Mouse (Mus musculus): ENCODE measurements around the gene Itpka. TPM values are rescaled to one million over a fixed set of nuclear protein-coding genes. Genes with fewer than 3 reads are reported as not detected.

Itpka gene
- polyA plus RNA-seq, 1 experiment, result 1.6 TPM

- Histone ChIP-seq H3K27ac (ENCODE audit: insufficient read depth, low read length) (no peak overlapping the region), H3K9me3 (replicated peaks; ENCODE audit: control insufficient read depth, insufficient read depth, low read length, poor library complexity, severe bottlenecking) (no peaks in the 10 kb centered on the region)
Observed at GRCm38 (mm10) chr2:119758101-119758843, 16.1 kb downstream of the Itpka start.

GRCm38 (mm10) chr2:119758844-119759835 is 17.0 kb downstream of the Itpka start:
- Histone ChIP-seq H3K27ac (ENCODE audit: insufficient read depth, low read length) (no peak overlapping the region), H3K4me3 (ENCODE audit: low read depth, low read length) (peak overlapping the region; percentile 79), H3K9me3 (replicated peaks; ENCODE audit: control insufficient read depth, insufficient read depth, low read length, poor library complexity, severe bottlenecking) (no peaks in the 10 kb centered on the region), H3K4me1 (ENCODE audit: control insufficient read depth, insufficient read depth, low read length) (no peaks in the 10 kb centered on the region), H3K27me3 (ENCODE audit: control insufficient read depth, insufficient read depth, low read length, poor library complexity, severe bottlenecking) (peaks cover 13% of the 10 kb centered on the region), H3K9ac (ENCODE audit: low read depth, poor library complexity, severe bottlenecking) (peak overlapping the region; percentile 84), H3K36me3 (ENCODE audit: control insufficient read depth, insufficient read depth, low read length, poor library complexity, severe bottlenecking) (peaks cover 8% of the 10 kb centered on the region; the same call in 1 of the 2 replicates)
- TF ChIP-seq CTCF (IDR thresholded peaks at IDR 0.05; ENCODE audit: low read depth, low read length) (no peak), EP300 (IDR thresholded peaks at IDR 0.05; ENCODE audit: insufficient read depth, low read depth, low read length) (no peak), POLR2A (IDR thresholded peaks at IDR 0.05; ENCODE audit: insufficient read depth, low read length) (no peak)

More at GRCm38 (mm10) chr2:119758101-119758843, 16.1 kb downstream of the Itpka start:
- H3K4me3 ChIP-seq (ENCODE audit: low read depth, low read length), result peak overlapping the region; percentile 79
- no peak for TF ChIP-seq CTCF (IDR thresholded peaks at IDR 0.05; ENCODE audit: low read depth, low read length)
- no peak for TF ChIP-seq EP300 (IDR thresholded peaks at IDR 0.05; ENCODE audit: insufficient read depth, low read depth, low read length)
- TF ChIP-seq POLR2A (IDR thresholded peaks at IDR 0.05; ENCODE audit: insufficient read depth, low read length), result no peak
- no peaks in the 10 kb centered on the region; the same call in 1 of the 2 replicates for H3K36me3 ChIP-seq (ENCODE audit: control insufficient read depth, insufficient read depth, low read length, poor library complexity, severe bottlenecking)
- H3K9ac ChIP-seq (ENCODE audit: low read depth, poor library complexity, severe bottlenecking), result peak overlapping the region; percentile 84
- peaks cover 13% of the 10 kb centered on the region for H3K27me3 ChIP-seq (ENCODE audit: control insufficient read depth, insufficient read depth, low read length, poor library complexity, severe bottlenecking)
- no peaks in the 10 kb centered on the region for H3K4me1 ChIP-seq (ENCODE audit: control insufficient read depth, insufficient read depth, low read length)

GRCm38 (mm10) chr2:119760251-119760650 is 18.1 kb downstream of the Itpka start, which contains the start of gene Ltk:
Gene Ltk (minus strand): TSS chr2:119760431.
- H3K9me3 ChIP-seq (replicated peaks; ENCODE audit: control insufficient read depth, insufficient read depth, low read length, poor library complexity, severe bottlenecking), result no peaks in the 10 kb centered on the region
- no peak within 1 kb of the TSS for H3K27ac ChIP-seq (ENCODE audit: insufficient read depth, low read length)
- no peak for TF ChIP-seq CTCF (IDR thresholded peaks at IDR 0.05; ENCODE audit: low read depth, low read length)
- no peak for TF ChIP-seq EP300 (IDR thresholded peaks at IDR 0.05; ENCODE audit: insufficient read depth, low read depth, low read length)
- no peak for TF ChIP-seq POLR2A (IDR thresholded peaks at IDR 0.05; ENCODE audit: insufficient read depth, low read length)
- H3K36me3 ChIP-seq (ENCODE audit: control insufficient read depth, insufficient read depth, low read length, poor library complexity, severe bottlenecking), result peaks cover 11% of the 10 kb centered on the region; the same call in 1 of the 2 replicates
- H3K27me3 ChIP-seq (ENCODE audit: control insufficient read depth, insufficient read depth, low read length, poor library complexity, severe bottlenecking), result peaks cover 13% of the 10 kb centered on the region
- no peak within 1 kb of the TSS for H3K9ac ChIP-seq (ENCODE audit: low read depth, poor library complexity, severe bottlenecking)
- H3K4me1 ChIP-seq (ENCODE audit: control insufficient read depth, insufficient read depth, low read length), result no peaks in the 10 kb centered on the region
- peak within 1 kb of the TSS; percentile 79 for H3K4me3 ChIP-seq (ENCODE audit: low read depth, low read length)

- H3K36me3 ChIP-seq (ENCODE audit: control insufficient read depth, insufficient read depth, low read length, poor library complexity, severe bottlenecking), result peaks cover 15% of the 10 kb centered on the region
- H3K4me1 ChIP-seq (ENCODE audit: control insufficient read depth, insufficient read depth, low read length), result no peaks in the 10 kb centered on the region
- peaks cover 13% of the 10 kb centered on the region for H3K27me3 ChIP-seq (ENCODE audit: control insufficient read depth, insufficient read depth, low read length, poor library complexity, severe bottlenecking)
- no peaks in the 10 kb centered on the region for H3K9me3 ChIP-seq (replicated peaks; ENCODE audit: control insufficient read depth, insufficient read depth, low read length, poor library complexity, severe bottlenecking)
- H3K9ac ChIP-seq (ENCODE audit: low read depth, poor library complexity, severe bottlenecking), result no peak overlapping the region
- no peak overlapping the region for H3K27ac ChIP-seq (ENCODE audit: insufficient read depth, low read length)
- TF ChIP-seq CTCF (IDR thresholded peaks at IDR 0.05; ENCODE audit: low read depth, low read length) (no peak), POLR2A (IDR thresholded peaks at IDR 0.05; ENCODE audit: insufficient read depth, low read length) (no peak), EP300 (IDR thresholded peaks at IDR 0.05; ENCODE audit: insufficient read depth, low read depth, low read length) (no peak)
- no peak overlapping the region for H3K4me3 ChIP-seq (ENCODE audit: low read depth, low read length)
Observed at GRCm38 (mm10) chr2:119762276-119762675, 20.1 kb downstream of the Itpka start.

GRCm38 (mm10) chr2:119763924-119764323 is 21.8 kb downstream of the Itpka start:
- TF ChIP-seq EP300 (IDR thresholded peaks at IDR 0.05; ENCODE audit: insufficient read depth, low read depth, low read length), result no peak
- no peak for TF ChIP-seq POLR2A (IDR thresholded peaks at IDR 0.05; ENCODE audit: insufficient read depth, low read length)
- no peak for TF ChIP-seq CTCF (IDR thresholded peaks at IDR 0.05; ENCODE audit: low read depth, low read length)
- H3K36me3 ChIP-seq (ENCODE audit: control insufficient read depth, insufficient read depth, low read length, poor library complexity, severe bottlenecking), result peaks cover 22% of the 10 kb centered on the region

More at GRCm38 (mm10) chr2:119763924-119764323, 21.8 kb downstream of the Itpka start:
- H3K27ac ChIP-seq (ENCODE audit: insufficient read depth, low read length), result no peak overlapping the region
- no peaks in the 10 kb centered on the region for H3K9me3 ChIP-seq (replicated peaks; ENCODE audit: control insufficient read depth, insufficient read depth, low read length, poor library complexity, severe bottlenecking)
- H3K4me3 ChIP-seq (ENCODE audit: low read depth, low read length), result no peak overlapping the region
- H3K9ac ChIP-seq (ENCODE audit: low read depth, poor library complexity, severe bottlenecking), result no peak overlapping the region
- H3K27me3 ChIP-seq (ENCODE audit: control insufficient read depth, insufficient read depth, low read length, poor library complexity, severe bottlenecking), result peaks cover 3% of the 10 kb centered on the region; the same call in 1 of the 2 replicates
- no peaks in the 10 kb centered on the region for H3K4me1 ChIP-seq (ENCODE audit: control insufficient read depth, insufficient read depth, low read length)

All from ES-Bruce4 (cell line).